Mouse (Mus musculus): ENCODE measurements around the gene Ier3.

- TF ChIP-seq CTCF (IDR thresholded peaks at IDR 0.05; ENCODE audit: extremely low read depth, insufficient read depth, insufficient read length, insufficient replicate concordance) (no peak), POLR2A (IDR thresholded peaks at IDR 0.05; ENCODE audit: low read depth, low read length) (no peak)
Measured at GRCm38 (mm10) chr17:35812307-35812706, 9.2 kb upstream of the Ier3 start.

Measured in spleen, adult 2 months (tissue).